Mouse (Mus musculus) cerebellum, adult 18-20 months (tissue): ENCODE results near the gene Ehmt2.
"Not testable (repeated sequence)": the region's sequence is repeated elsewhere in the genome, so short reads cannot be mapped to it uniquely, and the experiment has no call there.

Experiments
- DNase-seq, 2 experiments: peaks; one replicate each; pipeline ENCODE4 v3.0.0; 2021

Gene Ehmt2

GRCm38 (mm10) chr17:34893072-34893824 is 5.0 kb upstream of the Ehmt2 start:
- DNase-seq: no peak

GRCm38 (mm10) chr17:34894074-34894597 is 4.1 kb upstream of the Ehmt2 start:
- peak; percentile 90 to 97 for DNase-seq

- DNase-seq: peak; percentile 61 to 70
Measured at GRCm38 (mm10) chr17:34894801-34895530, 3.3 kb upstream of the Ehmt2 start.

- DNase-seq: no peak
Measured at GRCm38 (mm10) chr17:34895724-34896123, 2.5 kb upstream of the Ehmt2 start.

GRCm38 (mm10) chr17:34896366-34896765 is 1.9 kb upstream of the Ehmt2 start:
- DNase-seq: no peak

- peak; percentile 53 to 54 for DNase-seq
Measured at GRCm38 (mm10) chr17:34897373-34898159, 703 bp upstream of the Ehmt2 start.

GRCm38 (mm10) chr17:34898706-34899052 is 410 bp downstream of the Ehmt2 start:
- DNase-seq: no peak

- peak; percentile 41 to 54 for DNase-seq
Measured at GRCm38 (mm10) chr17:34899053-34899889, 1.0 kb downstream of the Ehmt2 start.

GRCm38 (mm10) chr17:34899890-34900243 is 1.6 kb downstream of the Ehmt2 start:
- no peak for DNase-seq

GRCm38 (mm10) chr17:34900826-34901225 is 2.6 kb downstream of the Ehmt2 start:
- DNase-seq: not testable (repeated sequence)

GRCm38 (mm10) chr17:34901948-34902347 is 3.7 kb downstream of the Ehmt2 start:
- not testable (repeated sequence) for DNase-seq

GRCm38 (mm10) chr17:34902895-34903294 is 4.6 kb downstream of the Ehmt2 start:
- DNase-seq: no peak

- no peak for DNase-seq
Measured at GRCm38 (mm10) chr17:34910982-34911381, 12.7 kb downstream of the Ehmt2 start.

GRCm38 (mm10) chr17:34911945-34912351 is 13.7 kb downstream of the Ehmt2 start:
- peak; percentile 69 to 77 for DNase-seq

GRCm38 (mm10) chr17:34913930-34914665 is 15.8 kb downstream of the Ehmt2 start, which contains the start of gene Slc44a4:
Gene Slc44a4, plus strand, starts transcription at chr17:34914466.
- no peak for DNase-seq

GRCm38 (mm10) chr17:34915410-34915831 is 17.2 kb downstream of the Ehmt2 start:
- DNase-seq: no peak

- DNase-seq: no peak
Measured at GRCm38 (mm10) chr17:34916316-34916715, 18.0 kb downstream of the Ehmt2 start.

- no peak for DNase-seq
Measured at GRCm38 (mm10) chr17:34917188-34917587, 18.9 kb downstream of the Ehmt2 start.

GRCm38 (mm10) chr17:34922939-34923338 is 24.7 kb downstream of the Ehmt2 start:
- DNase-seq: no peak

GRCm38 (mm10) chr17:34924258-34924657 is 26.0 kb downstream of the Ehmt2 start:
- no peak for DNase-seq

- DNase-seq: no peak
Measured at GRCm38 (mm10) chr17:34927306-34928019, 29.2 kb downstream of the Ehmt2 start.
